Mouse (Mus musculus) lung, postnatal 0 days (tissue): Measurements from ENCODE around the gene Ptpn11. TPM values are rescaled to one million over a fixed set of nuclear protein-coding genes. Genes with fewer than 3 reads are reported as not detected.

Experiments
- ATAC-seq: fragments of 200-750 bp; cut with Nextera tagmentation; 2 replicates; pipeline ENCODE4 v1.8.0; 2017; ENCODE audit warnings: moderate library complexity
- DNase-seq: peaks from one replicate; pipeline ENCODE4 v3.0.0-alpha.2; 2016; ENCODE audit warnings: low spot score
- H3K27ac ChIP-seq: fragments of 300-500 bp; sonication (generic); 2 replicates; pipeline ENCODE4 v1.5.1; 2014; ENCODE audit warnings: antibody characterized with exemption, mild to moderate bottlenecking, low read length, mixed read lengths
- H3K27me3 ChIP-seq: fragments of 300-500 bp; sonication (generic); replicated peaks from 2 replicates; pipeline ENCODE4 v1.6.1; 2014; ENCODE audit warnings: low read length, mixed read lengths; ENCODE audit not compliant: insufficient read depth
- H3K36me3 ChIP-seq: fragments of 300-500 bp; sonication (generic); 2 replicates; pipeline ENCODE4 v1.6.1; 2014; ENCODE audit warnings: low read length, mixed read lengths; ENCODE audit not compliant: insufficient read depth
- H3K4me1 ChIP-seq: fragments of 300-500 bp; sonication (generic); 2 replicates; pipeline ENCODE4 v1.6.1; 2014; ENCODE audit warnings: antibody characterized with exemption, low read depth, low read length, mixed read lengths; ENCODE audit not compliant: insufficient read depth
- H3K4me2 ChIP-seq: fragments of 300-500 bp; sonication (generic); replicated peaks from 2 replicates; pipeline ENCODE4 v1.6.1; 2014; ENCODE audit warnings: low read depth, mild to moderate bottlenecking, low read length, moderate library complexity, mixed read lengths
- H3K4me3 ChIP-seq: fragments of 300-500 bp; sonication (generic); 2 replicates; pipeline ENCODE4 v1.5.1; 2014; ENCODE audit warnings: low read depth, low read length
- H3K9ac ChIP-seq: fragments of 300-500 bp; sonication (generic); replicated peaks from 2 replicates; pipeline ENCODE4 v1.6.1; 2014; ENCODE audit warnings: low read depth, mild to moderate bottlenecking
- H3K9me3 ChIP-seq: fragments of 300-500 bp; sonication (generic); 2 replicates; pipeline ENCODE4 v1.6.1; 2016; ENCODE audit warnings: low read length, mixed read lengths
- CTCF ChIP-seq: IDR thresholded peaks from 2 replicates; pipeline ENCODE4 v1.5.1; 2016; ENCODE audit warnings: antibody characterized with exemption, mild to moderate bottlenecking
- EP300 ChIP-seq: IDR thresholded peaks from 2 replicates; pipeline ENCODE4 v1.6.1; 2016; ENCODE audit warnings: antibody characterized with exemption, mild to moderate bottlenecking, control low read depth
- WGBS: fragments of 180-500 bp; shearing (Covaris S2); extraction: QIAGEN DNeasy Blood & Tissue Kit; methylation state at CpG from one replicate; pipeline ENCODE4 v1.1.7; 2014; 5-methylcytosine and 5-hydroxymethylcytosine counted together
- polyA plus RNA-seq: library from polyadenylated mRNA; unstranded; fragments of >200 nt; fragmentation: Nextera tagmentation; extraction: Ambion mirVana; gene quantifications from 2 replicates; pipeline ENCODE4 v1.2.1, GENCODE M21; 2015

Gene Ptpn11
- polyA plus RNA-seq, 1 experiment from 2014 or later = 19.7 TPM

DNA sequence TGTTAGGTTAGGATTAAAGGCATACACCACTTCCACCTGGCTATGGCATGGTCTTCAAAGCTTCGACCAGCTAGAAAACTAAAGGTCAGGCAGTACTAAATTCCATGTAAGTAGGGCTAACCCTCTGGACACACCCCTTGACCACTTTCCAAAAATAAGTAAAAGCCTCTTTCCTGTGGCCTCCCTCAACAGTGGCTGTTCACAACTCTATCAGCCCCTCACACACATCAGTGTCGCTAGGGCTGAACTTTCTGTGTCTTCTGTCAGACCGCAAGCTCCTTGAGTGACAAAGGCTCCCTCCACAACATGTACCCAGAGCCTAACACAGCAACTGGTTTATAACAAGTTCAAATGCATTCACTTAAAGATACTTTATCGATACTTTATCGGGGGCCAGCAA, 7.2 kb upstream of the Ptpn11 start:
- no peak for ATAC-seq

DNA sequence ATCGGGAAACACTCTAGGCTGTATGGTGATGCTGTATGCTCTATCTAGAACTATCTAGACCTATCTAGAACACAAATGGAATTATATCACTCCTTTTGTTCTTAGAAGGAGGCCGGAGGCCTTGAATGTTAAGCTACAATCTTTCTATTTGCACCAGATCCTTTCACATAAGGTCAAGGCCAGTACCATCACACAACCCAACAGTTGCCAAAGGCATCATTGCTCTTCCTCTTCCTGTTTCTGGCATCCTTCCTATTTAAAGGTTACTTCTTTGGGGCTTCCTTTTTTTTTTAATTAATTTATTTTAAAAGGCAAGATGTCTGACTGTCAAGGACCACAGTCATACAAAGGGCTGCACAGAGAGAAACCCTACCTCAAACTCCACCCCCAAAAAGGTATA, 6.1 kb upstream of the Ptpn11 start:
- DNase-seq = no peak
- Histone ChIP-seq H3K9ac (no peak overlapping the region), H3K27ac (no peak overlapping the region), H3K4me2 (no peak overlapping the region), H3K4me3 (no peak overlapping the region), H3K27me3 (no peaks in the 10 kb centered on the region), H3K4me1 (no peaks in the 10 kb centered on the region), H3K36me3 (no peaks in the 10 kb centered on the region), H3K9me3 (no peaks in the 10 kb centered on the region)
- 77% methylated on average over 2 of the region's 2 CpGs for WGBS
- no peak for ATAC-seq
- TF ChIP-seq EP300 (no peak), CTCF (no peak)

More for the DNA sequence above, 7.2 kb upstream of the Ptpn11 start:
- WGBS = 75% methylated on average over 5 of the region's 5 CpGs
- H3K27me3 ChIP-seq = no peaks in the 10 kb centered on the region
- no peak overlapping the region for H3K4me2 ChIP-seq
- H3K27ac ChIP-seq = no peak overlapping the region
- no peak overlapping the region for H3K9ac ChIP-seq
- no peaks in the 10 kb centered on the region for H3K9me3 ChIP-seq
- no peak overlapping the region for H3K4me3 ChIP-seq
- H3K36me3 ChIP-seq = no peaks in the 10 kb centered on the region
- no peak for DNase-seq
- no peaks in the 10 kb centered on the region for H3K4me1 ChIP-seq
- TF ChIP-seq EP300 (no peak), CTCF (no peak)

DNA sequence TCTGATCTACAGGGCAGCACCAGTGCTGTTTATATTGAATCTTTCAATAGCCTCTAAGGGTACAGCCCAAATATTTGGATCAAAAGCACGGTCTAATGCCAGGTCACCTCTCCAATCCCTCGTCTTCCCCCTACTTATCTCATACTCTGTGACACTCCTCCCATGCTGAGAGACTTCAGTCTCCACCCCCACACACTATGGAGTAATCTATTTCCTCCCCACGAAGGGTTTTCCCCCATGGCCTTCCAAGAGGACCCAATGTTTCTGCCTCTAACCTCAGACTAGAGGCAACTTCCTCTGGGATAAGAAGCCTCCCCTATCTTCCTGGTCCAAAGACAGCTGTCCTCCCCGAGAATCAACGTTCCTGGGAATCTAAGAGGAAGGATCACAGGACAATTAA, 5.6 kb upstream of the Ptpn11 start:
- Histone ChIP-seq H3K4me1 (peaks cover under 1% of the 10 kb centered on the region; the same call in 1 of the 2 replicates), H3K36me3 (no peaks in the 10 kb centered on the region), H3K4me2 (no peak overlapping the region), H3K4me3 (no peak overlapping the region), H3K27me3 (no peaks in the 10 kb centered on the region), H3K9ac (no peak overlapping the region), H3K9me3 (no peaks in the 10 kb centered on the region), H3K27ac (no peak overlapping the region)
- ATAC-seq = no peak
- no peak for DNase-seq
- TF ChIP-seq EP300 (no peak), CTCF (no peak)
- WGBS = 26% methylated on average over 5 of the region's 5 CpGs

DNA sequence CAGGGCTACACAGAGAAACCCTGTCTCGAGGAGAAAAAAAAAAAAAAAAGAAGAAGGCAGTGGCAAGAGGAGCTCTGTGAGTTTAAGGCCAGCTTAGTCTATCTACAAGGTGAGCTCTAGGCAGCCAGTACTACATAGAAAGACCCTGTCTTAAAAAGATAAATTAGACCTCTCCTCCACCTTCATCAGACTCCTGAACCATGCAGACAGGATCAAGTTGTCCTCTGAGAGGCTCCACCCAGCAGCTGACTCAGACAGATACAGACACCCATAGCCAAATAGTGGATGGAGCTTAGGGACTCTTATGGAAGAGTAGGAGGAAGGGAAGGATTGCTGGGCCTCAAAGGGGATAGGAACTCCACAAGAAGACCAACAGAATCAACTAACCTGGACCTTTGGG, 3.0 kb upstream of the Ptpn11 start:
- DNase-seq = no peak
- Histone ChIP-seq H3K27ac (no peak overlapping the region), H3K9ac (no peak overlapping the region), H3K4me3 (no peak overlapping the region), H3K27me3 (no peaks in the 10 kb centered on the region), H3K4me1 (peaks cover 5% of the 10 kb centered on the region; the same call in 1 of the 2 replicates), H3K4me2 (no peak overlapping the region), H3K9me3 (no peaks in the 10 kb centered on the region), H3K36me3 (no peaks in the 10 kb centered on the region)
- ATAC-seq = no peak
- TF ChIP-seq EP300 (no peak), CTCF (no peak)
- 25% methylated on average over 1 of the region's 1 CpGs for WGBS

DNA sequence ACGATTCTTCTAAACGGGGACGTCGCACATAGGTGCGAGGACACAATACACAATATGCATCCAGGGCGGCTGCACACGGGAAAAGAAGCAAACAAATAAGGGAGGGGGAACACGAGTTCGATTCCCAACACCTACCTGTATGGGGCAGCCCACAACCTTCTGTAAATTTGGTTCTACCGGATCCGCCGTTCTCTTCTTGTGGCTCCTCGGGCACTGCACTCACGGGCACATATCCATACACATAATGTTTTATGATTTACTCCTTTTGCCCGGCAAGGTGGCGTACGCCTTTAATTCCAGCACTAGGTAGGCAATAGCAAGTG, 348 bp upstream of the Ptpn11 start:
- peak; percentile 10 for ATAC-seq
- no peak for TF ChIP-seq EP300
- 0 out of 2 replicates have a peak, but pooled peaks have one; percentile 5 for TF ChIP-seq CTCF
- DNase-seq = no peak
- no peaks in the 10 kb centered on the region for H3K27me3 ChIP-seq
- H3K9me3 ChIP-seq = no peaks in the 10 kb centered on the region
- H3K4me1 ChIP-seq = peaks cover 8% of the 10 kb centered on the region; the same call in 1 of the 2 replicates
- 8% methylated on average over 17 of the region's 17 CpGs for WGBS
- peak overlapping the region; percentile 58 for H3K4me2 ChIP-seq
- H3K36me3 ChIP-seq = no peaks in the 10 kb centered on the region
- peak overlapping the region; percentile 90 for H3K27ac ChIP-seq
- H3K4me3 ChIP-seq = peak overlapping the region; percentile 98
- H3K9ac ChIP-seq = peak overlapping the region; percentile 94

DNA sequence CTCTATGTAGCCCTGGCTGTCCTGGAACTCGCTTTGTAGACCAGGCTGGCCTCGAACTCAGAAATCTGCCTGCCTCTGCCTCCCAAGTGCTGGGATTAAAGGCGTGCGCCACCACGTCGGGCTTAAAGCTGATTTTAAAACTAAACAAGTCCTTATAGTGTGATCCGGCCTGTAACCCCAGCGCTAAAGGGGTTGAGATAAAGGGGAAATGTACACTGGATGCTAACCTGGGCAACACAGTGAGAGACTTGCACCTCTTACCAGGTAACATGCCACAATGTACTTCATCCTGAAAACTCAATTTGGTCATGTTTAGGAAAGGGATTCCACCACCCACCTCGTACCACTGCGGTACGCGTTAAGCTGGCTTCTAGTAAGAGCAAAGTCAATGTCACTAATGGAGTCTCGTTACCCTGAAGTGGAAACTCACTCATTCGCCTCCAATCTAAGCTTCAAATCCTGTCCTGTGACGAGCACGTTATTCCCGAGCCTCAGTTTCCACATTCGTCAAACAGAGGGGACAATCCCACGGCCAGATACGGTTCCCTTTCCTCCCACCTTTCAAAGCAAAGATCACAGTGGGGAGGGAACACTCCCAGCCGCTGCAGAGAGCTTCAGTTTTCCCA, 874 bp downstream of the Ptpn11 start:
- Histone ChIP-seq H3K4me3 (peak overlapping the region; percentile 98), H3K9me3 (no peaks in the 10 kb centered on the region), H3K27me3 (no peaks in the 10 kb centered on the region), H3K36me3 (no peaks in the 10 kb centered on the region), H3K4me2 (peak overlapping the region; percentile 58), H3K27ac (peak overlapping the region; percentile 90), H3K9ac (peak overlapping the region; percentile 94), H3K4me1 (peaks cover 8% of the 10 kb centered on the region; the same call in 1 of the 2 replicates)
- TF ChIP-seq CTCF (no peak), EP300 (no peak)
- WGBS = 25% methylated on average over 21 of the region's 21 CpGs
- no peak for DNase-seq
- no peak for ATAC-seq
